ENCODE assay signal across 12 mouse cellular contexts in genomic region chr12:97836202-97836908, GRCm38 (mm10).
DNase-seq lines count a peak whose midpoint lies in the region; ATAC-seq lines count a peak whose summit lies in the region.
"Had no signal": no experiment of that assay in that cellular context is flagged by ENCODE, and none has a peak within 500 bp of the region (broad histone marks: within the 10 kb centered on the region; RNA-seq: fewer than 3 reads in every experiment).

No protein-coding gene starts in this region.

- peak overlapping the region; percentile 22; the same call in 1 of the 2 replicates for H3K27ac ChIP-seq in midbrain, embryonic 13.5 days
- H3K27ac ChIP-seq: liver, embryonic 13.5 days had no signal

- no peaks in the 10 kb centered on the region for H3K9me3 ChIP-seq in midbrain, embryonic 13.5 days

- no peak overlapping the region for H3K4me3 ChIP-seq in midbrain, embryonic 13.5 days (replicated peaks)
- H3K4me3 ChIP-seq: liver, embryonic 13.5 days had no signal

- ATAC-seq in midbrain, embryonic 13.5 days: peak; percentile 98
- no peak for ATAC-seq in erythroblast, adult 5-6 weeks (replicated peaks; ENCODE audit: low FRiP score, poor library complexity, severe bottlenecking)

- no peaks in the 10 kb centered on the region for H3K36me3 ChIP-seq in midbrain, embryonic 13.5 days
- H3K36me3 ChIP-seq: liver, embryonic 13.5 days had no signal

- H3K27me3 ChIP-seq in midbrain, embryonic 13.5 days: no peaks in the 10 kb centered on the region
- H3K27me3 ChIP-seq: CH12.LX; liver, embryonic 13.5 days had no signal

- no peak overlapping the region for H3K4me2 ChIP-seq in midbrain, embryonic 13.5 days (replicated peaks)
- H3K4me2 ChIP-seq: liver, embryonic 13.5 days had no signal

- 63% methylated on average over 8 of the region's 8 CpGs for WGBS in midbrain, embryonic 13.5 days

- peak; percentile 89 for DNase-seq in brain, adult 2 months (ENCODE audit: low read depth, low spot score)
- peak; percentile 47 to 74 for DNase-seq in frontal cortex, adult 2 months (ENCODE audit: extremely low spot score in 1 of 2, low spot score in 1 of 2)
- peak; percentile 82 for DNase-seq in layer of hippocampus, adult 9-11 months
- no peak for DNase-seq in lung, postnatal 14 days
- no peak for DNase-seq in testis, postnatal 14 days (ENCODE audit: low spot score)
- no peak for DNase-seq in kidney, postnatal 14 days
- DNase-seq: cerebellum, adult 9-11 months; gastrocnemius, postnatal 10 days; liver, embryonic 13.5 days had no signal

- no peak overlapping the region for H3K9ac ChIP-seq in midbrain, embryonic 13.5 days (replicated peaks)
- H3K9ac ChIP-seq: liver, embryonic 13.5 days had no signal

- H3K4me1 ChIP-seq in midbrain, embryonic 13.5 days (replicated peaks): peaks cover 10% of the 10 kb centered on the region
- H3K4me1 ChIP-seq: liver, embryonic 13.5 days had no signal

Comparison
In these comparisons a context has a peak if more than half of its experiments do, and no peak if none do; other contexts are left out.
1. DNase-seq: peak in brain, adult 2 months (single experiment), frontal cortex, adult 2 months (2 of 2) and layer of hippocampus, adult 9-11 months (single experiment); none in lung, postnatal 14 days (single experiment), testis, postnatal 14 days (single experiment) and kidney, postnatal 14 days (single experiment).